Mouse (Mus musculus): ENCODE measurements around the gene Cit.

Gene Cit

DNA sequence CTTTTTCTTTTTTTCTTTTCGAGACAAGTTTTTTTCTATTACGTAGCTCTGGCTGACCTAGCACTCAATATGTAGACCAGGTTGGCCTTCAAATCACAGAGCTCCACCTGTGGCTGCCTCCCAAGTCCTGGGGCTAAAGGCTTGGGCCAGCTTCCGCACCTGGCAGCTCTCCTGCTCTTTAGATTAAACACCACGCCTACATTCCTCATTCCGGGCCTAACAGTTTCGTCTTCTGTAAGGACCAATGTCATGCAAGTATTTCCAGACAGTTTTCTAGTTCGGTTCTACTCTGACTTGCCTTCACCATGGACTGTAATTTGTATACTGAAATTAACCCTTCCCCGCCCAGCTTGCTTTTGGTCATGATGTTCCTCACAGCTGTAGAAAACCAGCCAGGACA, 2.1 kb downstream of the Cit start:
- no peak for TF ChIP-seq GATA4 (IDR thresholded peaks at IDR 0.05; ENCODE audit: insufficient replicate concordance, low read length)

DNA sequence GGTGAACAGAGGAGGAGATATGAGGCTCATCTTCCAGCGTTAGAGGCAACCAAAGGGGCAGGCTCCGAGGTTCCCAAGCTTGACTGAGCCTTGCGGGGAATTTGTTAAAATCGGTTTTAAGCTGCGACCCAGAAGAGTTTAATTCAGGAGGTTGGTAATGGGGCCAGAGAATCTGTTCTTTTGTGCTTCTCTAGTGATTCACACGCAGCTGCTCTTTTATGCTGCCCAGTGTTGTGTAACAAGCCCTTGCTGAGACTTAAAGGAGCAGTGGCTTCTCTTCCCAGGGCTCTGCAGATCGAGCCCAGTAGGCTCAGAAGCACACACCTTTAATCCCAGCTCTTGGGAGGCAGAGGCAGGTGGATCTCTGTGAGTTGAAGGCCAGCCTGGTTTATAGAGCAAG, 3.4 kb downstream of the Cit start:
- no peak for TF ChIP-seq GATA4 (IDR thresholded peaks at IDR 0.05; ENCODE audit: insufficient replicate concordance, low read length)

- TF ChIP-seq GATA4 (IDR thresholded peaks at IDR 0.05; ENCODE audit: insufficient replicate concordance, low read length), result no peak
Observed at GRCm38 (mm10) chr5:115849263-115849829, 4.3 kb downstream of the Cit start.

DNA sequence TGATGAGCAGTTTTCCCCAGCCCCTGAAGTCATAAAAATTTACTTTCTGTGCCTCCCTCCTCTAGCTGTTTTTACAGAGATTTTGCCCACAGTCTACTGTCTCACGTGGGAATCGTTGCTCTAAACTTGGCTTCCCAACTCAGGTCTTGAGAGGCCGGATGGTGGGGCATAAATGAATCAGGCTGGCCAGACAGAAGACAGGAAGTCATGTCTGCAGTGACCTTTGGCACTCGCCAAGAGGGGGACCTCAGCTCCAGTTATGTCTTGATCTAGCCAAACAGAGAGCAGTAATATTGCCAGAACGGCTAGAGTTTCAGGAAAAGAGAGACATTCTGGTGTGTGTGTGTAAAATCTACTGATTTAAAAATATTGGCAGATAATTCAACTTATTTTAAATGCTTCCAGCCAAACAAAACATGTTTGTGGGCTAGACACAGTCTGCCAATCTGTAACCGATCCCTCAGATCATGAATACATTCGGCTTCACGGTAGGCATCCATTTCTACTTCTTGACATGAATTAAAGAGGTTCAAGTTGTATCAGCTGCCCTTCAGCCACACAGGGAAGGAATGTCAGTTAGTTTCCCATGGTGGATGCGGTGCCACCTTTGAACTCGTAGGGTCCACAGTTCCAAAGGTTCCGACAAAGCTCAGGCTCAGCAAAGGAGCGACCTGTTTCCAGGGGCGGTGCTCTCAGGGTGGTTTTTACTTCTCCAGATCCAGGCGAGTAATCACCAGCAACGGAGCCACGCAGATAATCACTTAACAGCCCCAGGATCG, 5.4 kb downstream of the Cit start:
- TF ChIP-seq GATA4 (IDR thresholded peaks at IDR 0.05; ENCODE audit: insufficient replicate concordance, low read length), result no peak

DNA sequence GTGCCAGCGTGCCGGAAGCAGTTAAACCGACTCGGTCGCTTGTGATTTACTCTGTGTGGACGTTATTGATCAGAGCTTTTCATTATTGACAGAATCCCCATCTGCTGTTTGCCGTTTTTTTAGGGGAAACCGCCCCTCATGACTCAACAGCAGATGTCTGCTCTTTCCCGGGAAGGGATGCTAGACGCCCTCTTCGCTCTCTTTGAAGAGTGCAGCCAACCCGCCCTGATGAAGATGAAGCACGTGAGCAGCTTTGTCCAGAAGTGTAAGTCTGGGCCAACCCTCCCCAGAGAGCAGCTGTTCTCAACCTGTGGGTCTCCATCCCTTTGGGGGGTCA, 5.9 kb downstream of the Cit start:
- TF ChIP-seq GATA4 (IDR thresholded peaks at IDR 0.05; ENCODE audit: insufficient replicate concordance, low read length), result no peak

DNA sequence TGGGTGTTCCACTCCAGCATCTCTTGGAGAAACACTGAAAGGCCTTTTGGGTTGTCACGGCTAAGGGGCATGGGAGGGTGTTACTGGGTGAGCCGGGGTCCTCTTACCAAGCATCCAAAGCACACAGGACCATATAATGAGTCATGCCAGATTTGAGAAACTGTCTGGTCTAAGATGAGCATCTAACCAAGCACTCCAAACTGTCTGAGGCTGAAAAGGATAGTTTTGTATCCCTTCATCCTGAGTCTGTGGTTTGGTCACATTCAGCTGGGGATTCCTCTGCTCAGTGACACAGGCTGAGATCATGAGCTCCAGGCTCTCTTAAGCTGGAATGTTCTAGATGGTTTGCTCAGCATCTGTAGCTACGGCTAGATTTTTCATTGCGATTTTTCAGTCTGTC, 7.4 kb downstream of the Cit start:
- no peak for TF ChIP-seq GATA4 (IDR thresholded peaks at IDR 0.05; ENCODE audit: insufficient replicate concordance, low read length)

- no peak for TF ChIP-seq GATA4 (IDR thresholded peaks at IDR 0.05; ENCODE audit: insufficient replicate concordance, low read length)
Observed at GRCm38 (mm10) chr5:115853691-115854090, 8.6 kb downstream of the Cit start.

GRCm38 (mm10) chr5:115854370-115854769, 9.3 kb downstream of the Cit start:
- peak; percentile 19; the same call in 1 of the 2 replicates for TF ChIP-seq GATA4 (IDR thresholded peaks at IDR 0.05; ENCODE audit: insufficient replicate concordance, low read length)

DNA sequence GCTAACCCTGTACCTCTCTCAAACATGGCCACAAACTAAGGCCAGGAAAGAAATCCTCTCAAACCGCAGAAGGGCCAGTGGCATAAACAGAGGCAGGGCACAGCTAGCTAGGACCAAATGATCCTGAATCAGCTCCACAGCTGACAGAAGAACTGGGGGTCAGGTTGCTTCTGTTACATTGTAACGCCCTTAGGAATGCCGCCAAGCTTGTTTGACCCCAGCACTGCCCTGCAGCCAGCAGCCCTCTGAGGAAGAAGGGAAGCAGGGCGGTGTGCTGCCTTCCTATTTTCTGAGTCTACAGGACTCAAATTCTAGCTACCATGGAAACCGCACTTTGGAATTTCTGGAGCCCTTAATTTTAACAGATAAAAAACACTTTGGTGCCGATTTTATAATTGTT, 13.6 kb downstream of the Cit start:
- no peak for TF ChIP-seq GATA4 (IDR thresholded peaks at IDR 0.05; ENCODE audit: insufficient replicate concordance, low read length)

DNA sequence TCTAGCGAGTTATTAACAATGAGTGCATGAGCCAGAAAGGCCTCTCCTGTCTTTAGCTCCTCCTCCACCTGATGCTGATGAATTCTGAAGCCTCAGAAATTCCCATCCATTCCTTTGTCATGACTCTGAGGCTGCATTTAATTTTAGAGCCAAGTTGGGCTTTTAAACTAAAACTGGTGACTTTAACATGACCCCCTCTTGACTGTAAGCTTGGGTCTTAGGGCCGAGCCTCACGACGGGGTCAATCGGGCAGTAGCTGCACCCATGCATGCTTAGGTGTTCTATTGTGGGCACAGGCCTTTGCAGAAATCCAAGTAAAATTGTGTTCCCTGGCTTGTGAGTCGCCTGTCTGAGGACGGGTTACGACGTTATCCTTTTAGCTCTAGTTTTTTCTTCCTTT, 14.4 kb downstream of the Cit start:
- TF ChIP-seq GATA4 (IDR thresholded peaks at IDR 0.05; ENCODE audit: insufficient replicate concordance, low read length), result no peak

DNA sequence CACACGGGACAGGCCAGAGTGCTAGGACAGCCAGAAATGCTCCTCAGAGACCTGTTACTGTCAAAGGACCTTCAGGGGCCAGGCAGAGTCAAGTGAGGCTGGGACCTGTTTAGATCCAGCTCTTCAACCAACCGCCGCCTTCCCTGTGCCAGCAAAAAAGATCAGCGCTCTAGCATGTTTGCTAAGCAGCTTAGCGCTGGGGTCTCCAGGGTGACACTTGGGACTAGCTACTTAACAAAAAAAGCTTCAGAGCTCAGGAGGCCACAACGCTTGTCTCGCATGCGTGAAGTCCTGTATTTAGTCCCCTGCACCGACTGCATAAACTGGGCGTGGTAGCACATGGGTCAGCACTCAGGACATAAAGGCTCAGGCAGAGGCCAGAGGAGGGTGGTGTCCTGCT, 16.9 kb downstream of the Cit start:
- TF ChIP-seq GATA4 (IDR thresholded peaks at IDR 0.05; ENCODE audit: insufficient replicate concordance, low read length), result no peak

- TF ChIP-seq GATA4 (IDR thresholded peaks at IDR 0.05; ENCODE audit: insufficient replicate concordance, low read length), result no peak
Observed at GRCm38 (mm10) chr5:115862439-115862838, 17.4 kb downstream of the Cit start.

DNA sequence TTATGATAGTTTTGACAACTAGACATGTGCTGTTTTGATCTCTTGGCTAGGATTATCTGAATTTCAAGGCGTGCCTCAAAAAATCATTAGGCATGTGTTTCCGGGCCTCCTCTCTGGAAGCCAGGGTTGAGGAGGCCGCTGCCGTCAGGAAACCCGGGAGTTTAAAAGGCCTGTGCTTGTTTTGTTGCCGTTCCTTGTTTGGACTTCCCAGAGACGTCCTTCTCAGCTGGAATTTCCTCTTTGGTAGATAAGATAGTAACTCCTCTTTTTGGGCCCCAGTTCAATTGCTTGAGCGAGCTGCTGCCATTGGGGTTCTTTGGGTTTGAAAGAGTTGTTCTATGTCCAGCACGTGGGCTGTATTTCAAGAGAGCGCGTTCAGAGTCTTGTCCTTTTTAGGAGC, 21.2 kb downstream of the Cit start:
- peak; percentile 97 for TF ChIP-seq GATA4 (IDR thresholded peaks at IDR 0.05; ENCODE audit: insufficient replicate concordance, low read length)

- no peak for TF ChIP-seq GATA4 (IDR thresholded peaks at IDR 0.05; ENCODE audit: insufficient replicate concordance, low read length)
Observed at GRCm38 (mm10) chr5:115868540-115868939, 23.5 kb downstream of the Cit start.

DNA sequence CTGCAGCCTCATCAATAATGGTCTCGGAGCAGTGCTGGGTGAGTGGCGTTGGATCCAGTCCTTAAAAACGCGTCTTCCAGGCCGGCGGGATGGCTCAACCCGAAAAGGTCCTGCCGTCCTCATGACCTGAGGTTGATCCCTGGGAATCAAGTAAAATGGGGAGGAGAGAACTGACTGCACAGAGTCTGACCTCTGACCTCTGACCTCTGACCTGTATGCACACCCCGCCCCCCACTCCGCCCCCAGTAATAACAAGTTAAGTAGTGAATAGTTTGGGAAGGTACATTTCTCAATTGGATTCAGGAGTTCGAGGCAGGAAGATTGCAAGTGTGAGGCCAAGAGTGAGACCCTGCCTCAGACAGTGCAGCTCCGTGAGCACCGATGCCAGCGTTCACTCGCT, 24.1 kb downstream of the Cit start:
- no peak for TF ChIP-seq GATA4 (IDR thresholded peaks at IDR 0.05; ENCODE audit: insufficient replicate concordance, low read length)

- no peak for TF ChIP-seq GATA4 (IDR thresholded peaks at IDR 0.05; ENCODE audit: insufficient replicate concordance, low read length)
Observed at GRCm38 (mm10) chr5:115871153-115871552, 26.1 kb downstream of the Cit start.

DNA sequence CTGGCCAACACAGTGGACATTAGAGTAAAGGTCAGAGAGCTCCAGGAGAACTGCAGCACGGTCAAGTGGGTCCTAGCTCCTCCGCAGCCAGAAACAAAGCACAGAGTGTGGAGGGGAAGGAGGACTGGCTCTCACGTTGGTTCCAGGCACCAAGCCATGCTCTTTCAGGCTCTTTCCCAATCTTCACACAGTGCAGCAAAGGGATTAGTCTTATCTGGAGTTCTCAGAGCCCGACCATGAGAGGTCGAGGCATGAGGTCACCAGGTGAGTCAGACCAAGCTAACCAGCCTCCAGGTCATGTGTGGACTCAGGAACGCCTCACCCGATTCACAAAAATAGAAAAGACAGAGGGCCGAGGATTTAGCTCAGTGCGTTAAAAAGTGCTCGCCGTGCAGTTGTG, 27.0 kb downstream of the Cit start:
- no peak for TF ChIP-seq GATA4 (IDR thresholded peaks at IDR 0.05; ENCODE audit: insufficient replicate concordance, low read length)

Measured in liver, adult (tissue).